Mouse (Mus musculus) cerebellum, postnatal 10 days (tissue): ENCODE measurements around the gene Rnf149.

Experiments used
- DNase-seq, 2 experiments: peaks; one replicate each; pipeline ENCODE4 v3.0.0; 2021; ENCODE audit warnings: mixed read lengths in 2 of 2

Gene Rnf149

DNA sequence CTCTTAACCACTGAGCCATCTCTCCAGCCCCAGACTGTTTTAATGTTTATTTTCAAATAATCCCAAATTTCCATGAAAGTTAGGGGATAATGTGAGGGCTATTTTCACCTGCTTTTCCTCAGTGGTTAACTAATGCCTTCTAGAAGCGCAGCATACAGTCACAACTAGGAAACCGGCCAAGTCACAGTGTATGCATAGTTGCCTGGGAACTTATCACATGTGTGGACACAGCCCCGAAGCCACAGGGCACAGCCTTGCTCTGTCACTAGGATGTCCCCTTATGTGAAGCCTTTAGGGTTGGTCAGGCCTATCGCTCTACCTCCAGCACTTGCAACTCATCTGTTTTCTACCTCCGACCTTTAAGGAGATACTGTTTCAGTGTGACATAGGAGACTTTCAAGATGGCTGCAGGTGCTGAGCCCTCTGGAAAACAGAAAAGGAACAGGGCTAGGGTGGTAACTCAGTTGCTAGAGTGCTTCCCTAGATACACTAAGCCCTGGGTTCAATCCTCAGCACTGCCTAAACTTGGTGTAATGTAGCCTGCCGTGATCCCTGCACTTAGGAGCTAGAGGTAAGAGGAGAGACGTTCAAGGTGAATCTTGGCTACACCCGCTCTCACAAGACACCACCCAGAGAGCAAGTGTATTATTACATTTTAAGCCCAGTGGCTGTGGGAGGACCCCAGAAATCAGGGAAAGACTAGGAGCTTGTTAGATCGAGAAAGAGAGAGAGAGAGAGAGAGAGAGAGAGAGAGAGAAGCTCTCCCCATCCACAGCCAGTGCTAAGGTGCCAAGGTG, 50.6 kb downstream of the Rnf149 start:
- peak in 1 of 2 experiments; percentile 29 for DNase-seq

GRCm38 (mm10) chr1:39525763-39526162, 51.4 kb downstream of the Rnf149 start:
- no peak for DNase-seq

DNA sequence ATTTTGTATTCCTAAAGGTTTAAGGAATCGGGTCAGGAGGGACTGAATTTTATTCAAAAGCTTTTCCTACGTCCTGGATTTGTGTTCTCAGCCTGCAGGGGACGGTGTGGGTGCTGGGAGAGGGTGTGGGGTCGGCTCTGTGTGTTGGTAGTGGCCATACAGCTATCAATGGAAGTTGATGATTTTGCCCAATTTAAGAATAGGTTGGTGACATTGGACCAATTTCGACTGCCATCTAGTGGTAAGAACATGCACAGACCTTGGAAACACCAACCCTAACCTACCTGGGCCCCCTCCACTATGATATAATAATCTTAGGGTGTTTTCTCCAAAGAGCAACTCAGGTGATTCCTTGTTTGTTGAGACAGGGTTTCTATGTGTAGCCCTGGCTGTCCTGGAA, 54.7 kb downstream of the Rnf149 start:
- peak; percentile 71 to 81 for DNase-seq

DNA sequence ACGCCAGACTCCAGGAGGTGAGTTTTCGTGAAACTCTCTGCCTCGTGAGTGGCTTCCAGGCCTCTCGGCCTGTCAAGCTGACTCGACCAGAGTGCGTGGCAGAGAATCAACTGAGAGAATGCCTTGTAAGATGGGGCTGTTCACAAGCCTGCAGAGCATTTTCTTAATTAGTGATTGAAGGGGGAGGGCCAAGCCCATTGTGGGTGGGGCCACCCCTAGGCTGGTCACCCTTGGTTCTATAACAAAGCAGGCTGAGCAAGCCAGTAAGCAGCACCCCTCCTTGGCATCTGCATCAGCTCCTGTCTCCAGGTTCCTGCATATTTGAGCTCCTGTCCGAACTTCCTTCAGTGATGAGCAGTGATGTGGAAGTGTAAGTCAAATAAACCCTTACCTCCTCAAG, 55.9 kb downstream of the Rnf149 start:
- no peak for DNase-seq

DNA sequence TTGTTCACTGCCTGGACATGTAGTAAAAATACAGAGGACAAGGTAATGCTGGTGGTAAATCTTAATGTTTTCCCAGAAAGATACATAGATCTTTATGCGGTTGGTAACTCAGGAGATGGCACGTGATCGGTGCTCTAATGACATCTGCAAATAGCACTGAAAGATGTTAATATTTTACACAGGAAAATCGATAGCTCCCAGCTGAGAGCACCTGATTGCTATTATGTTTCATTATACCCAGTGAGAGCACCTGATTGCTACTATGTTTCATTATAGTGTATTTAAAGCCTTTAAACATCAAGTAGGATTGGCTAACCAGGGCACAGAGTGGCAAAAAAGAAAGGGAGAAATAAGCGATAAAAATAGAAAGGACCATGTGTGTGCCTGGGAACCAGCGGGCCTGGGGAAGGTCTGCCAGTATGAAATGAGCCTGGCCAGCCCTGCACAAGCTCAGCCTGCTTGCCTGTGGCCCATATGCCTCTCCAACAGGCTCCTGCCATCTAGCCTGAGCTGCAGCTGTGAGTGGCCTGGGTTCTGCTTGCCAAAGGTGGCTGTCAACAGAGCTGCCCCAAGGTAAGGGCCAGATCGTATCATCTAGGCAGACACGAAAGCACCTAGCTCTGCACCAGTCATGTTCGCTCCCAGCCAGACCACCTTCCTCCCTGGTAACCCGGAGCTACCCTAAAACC, 61.8 kb downstream of the Rnf149 start:
- DNase-seq: peak; percentile 83 to 86

DNA sequence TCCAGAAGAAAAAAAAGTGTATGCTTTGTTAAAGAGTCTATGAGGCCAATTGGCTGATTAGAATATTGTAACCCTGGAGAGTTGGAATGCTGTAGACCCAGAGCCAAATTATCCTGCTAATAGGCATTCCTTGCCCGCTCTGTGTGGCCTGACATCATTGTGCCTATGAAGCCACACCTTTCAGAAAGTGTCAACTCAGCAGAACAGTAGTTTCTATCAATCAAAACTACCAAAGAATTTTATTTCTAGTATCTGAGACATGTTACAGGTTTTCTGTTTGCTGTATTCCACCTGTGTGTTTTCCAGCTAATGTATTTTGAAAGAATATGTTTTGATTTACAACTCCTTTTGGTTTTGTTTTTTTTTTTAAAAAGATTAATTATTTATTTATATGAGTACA, 65.0 kb downstream of the Rnf149 start:
- DNase-seq: no peak

GRCm38 (mm10) chr1:39511775-39512174, 65.4 kb downstream of the Rnf149 start:
- DNase-seq: no peak

- DNase-seq: no peak
These were observed 71.6 kb downstream of the Rnf149 start for GRCm38 (mm10) chr1:39505600-39505999.

DNA sequence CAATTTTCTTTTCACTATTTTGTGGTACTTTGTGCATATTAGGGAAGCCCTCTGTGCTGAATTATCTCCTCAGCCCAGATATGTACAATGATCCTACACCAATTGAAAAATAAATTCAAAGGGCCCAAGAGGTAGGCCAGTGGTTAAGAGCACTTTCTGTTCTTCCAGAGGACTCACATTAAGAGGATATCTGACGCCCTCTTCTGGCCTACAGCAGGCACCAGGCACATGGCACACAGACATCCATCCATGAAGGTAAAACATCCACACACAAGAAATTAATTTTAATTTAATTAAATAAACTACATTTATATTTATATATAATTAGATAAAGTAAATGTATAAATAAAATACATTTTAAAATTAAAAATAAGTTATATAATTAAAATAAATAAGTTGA, 72.9 kb downstream of the Rnf149 start:
- peak; percentile 43 to 45 for DNase-seq

- peak; percentile 41 to 48 for DNase-seq
These were observed 74.2 kb downstream of the Rnf149 start for GRCm38 (mm10) chr1:39502817-39503633.
